Mouse (Mus musculus): ENCODE data around the gene Wipi1. TPM values are rescaled to one million over a fixed set of nuclear protein-coding genes. Genes with fewer than 3 reads are reported as not detected.

Gene Wipi1
- polyA plus RNA-seq, 1 experiment = 71.9 TPM

DNA sequence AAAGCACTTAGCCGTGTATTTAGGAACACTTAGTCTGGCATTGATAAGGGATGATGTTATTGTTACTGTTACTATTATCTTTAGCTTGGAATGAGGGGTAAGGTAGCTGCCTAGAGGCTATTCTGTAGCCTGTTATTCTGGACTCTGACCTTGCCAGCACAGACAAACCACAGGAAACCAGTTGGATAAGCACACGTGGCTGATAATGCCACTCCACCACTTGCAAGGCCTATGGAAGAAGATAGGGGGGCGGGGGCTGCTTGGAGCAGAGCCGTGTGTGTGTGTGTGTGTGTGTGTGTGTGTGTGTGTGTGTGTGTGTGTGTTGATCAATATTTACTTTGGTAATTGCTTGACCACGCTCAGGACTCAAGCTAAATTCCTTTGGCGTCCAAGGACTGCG lies 66.5 kb downstream of the Wipi1 start:
- Histone ChIP-seq H3K4me3 (no peak overlapping the region), H3K36me3 (ENCODE audit: control insufficient read depth, insufficient read depth) (no peaks in the 10 kb centered on the region), H3K27me3 (ENCODE audit: control insufficient read depth, insufficient read depth, insufficient read length) (no peaks in the 10 kb centered on the region), H3K4me2 (ENCODE audit: low read depth) (no peak overlapping the region), H3K79me2 (ENCODE audit: control insufficient read depth, insufficient read depth) (no peaks in the 10 kb centered on the region), H3ac (ENCODE audit: control insufficient read depth, insufficient read length) (no peak overlapping the region)
- TF ChIP-seq REST (IDR thresholded peaks at IDR 0.05; ENCODE audit: insufficient read depth, insufficient read length) (no peak), MYOG (IDR thresholded peaks at IDR 0.05; ENCODE audit: control insufficient read depth in 1 of 3, insufficient read depth in 1 of 3, insufficient read length in 2 of 3, low read depth in 2 of 3) (no peak), TCF3 (IDR thresholded peaks at IDR 0.05; ENCODE audit: insufficient read length, low read depth) (no peak), USF1 (IDR thresholded peaks at IDR 0.05; ENCODE audit: low read depth) (no peak), CEBPB (IDR thresholded peaks at IDR 0.05; ENCODE audit: insufficient read depth, poor library complexity, severe bottlenecking) (no peak), E2F4 (IDR thresholded peaks at IDR 0.05; ENCODE audit: insufficient read depth) (no peak), SRF (IDR thresholded peaks at IDR 0.05; ENCODE audit: control insufficient read depth, insufficient read length, low read depth) (no peak), POLR2A (IDR thresholded peaks at IDR 0.05; ENCODE audit: insufficient read length, low read depth) (no peak), TCF12 (IDR thresholded peaks at IDR 0.05; ENCODE audit: insufficient read depth, poor library complexity, severe bottlenecking) (no peak), POLR2AphosphoS2 (IDR thresholded peaks at IDR 0.05; ENCODE audit: insufficient read length, low read depth) (no peak), MAX (IDR thresholded peaks at IDR 0.05; ENCODE audit: low read depth) (no peak)

GRCm38 (mm10) chr11:109544432-109544831 lies 67.3 kb downstream of the Wipi1 start:
- Histone ChIP-seq H3ac (ENCODE audit: control insufficient read depth, insufficient read length) (no peak overlapping the region), H3K4me2 (ENCODE audit: low read depth) (no peak overlapping the region), H3K4me3 (no peak overlapping the region), H3K27me3 (ENCODE audit: control insufficient read depth, insufficient read depth, insufficient read length) (no peaks in the 10 kb centered on the region), H3K36me3 (ENCODE audit: control insufficient read depth, insufficient read depth) (no peaks in the 10 kb centered on the region), H3K79me2 (ENCODE audit: control insufficient read depth, insufficient read depth) (no peaks in the 10 kb centered on the region)
- TF ChIP-seq TCF12 (IDR thresholded peaks at IDR 0.05; ENCODE audit: insufficient read depth, poor library complexity, severe bottlenecking) (no peak), SRF (IDR thresholded peaks at IDR 0.05; ENCODE audit: control insufficient read depth, insufficient read length, low read depth) (no peak), CEBPB (IDR thresholded peaks at IDR 0.05; ENCODE audit: insufficient read depth, poor library complexity, severe bottlenecking) (no peak), E2F4 (IDR thresholded peaks at IDR 0.05; ENCODE audit: insufficient read depth) (no peak), POLR2AphosphoS2 (IDR thresholded peaks at IDR 0.05; ENCODE audit: insufficient read length, low read depth) (no peak), TCF3 (IDR thresholded peaks at IDR 0.05; ENCODE audit: insufficient read length, low read depth) (no peak), MAX (IDR thresholded peaks at IDR 0.05; ENCODE audit: low read depth) (no peak), USF1 (IDR thresholded peaks at IDR 0.05; ENCODE audit: low read depth) (no peak), REST (IDR thresholded peaks at IDR 0.05; ENCODE audit: insufficient read depth, insufficient read length) (no peak), MYOD1 (IDR thresholded peaks at IDR 0.05; ENCODE audit: control insufficient read depth in 1 of 3, insufficient read length in 2 of 3, low read depth in 2 of 3) (no peak), POLR2A (IDR thresholded peaks at IDR 0.05; ENCODE audit: insufficient read length, low read depth) (no peak), MYOG (IDR thresholded peaks at IDR 0.05; ENCODE audit: control insufficient read depth in 1 of 3, insufficient read depth in 1 of 3, insufficient read length in 2 of 3, low read depth in 2 of 3) (no peak)

GRCm38 (mm10) chr11:109543466-109543865 lies 68.3 kb downstream of the Wipi1 start:
- Histone ChIP-seq H3K4me3 (no peak overlapping the region), H3K79me2 (ENCODE audit: control insufficient read depth, insufficient read depth) (no peaks in the 10 kb centered on the region), H3K4me2 (ENCODE audit: low read depth) (no peak overlapping the region), H3ac (ENCODE audit: control insufficient read depth, insufficient read length) (no peak overlapping the region), H3K27me3 (ENCODE audit: control insufficient read depth, insufficient read depth, insufficient read length) (no peaks in the 10 kb centered on the region), H3K36me3 (ENCODE audit: control insufficient read depth, insufficient read depth) (no peaks in the 10 kb centered on the region)
- TF ChIP-seq TCF3 (IDR thresholded peaks at IDR 0.05; ENCODE audit: insufficient read length, low read depth) = no peak
- TF ChIP-seq TCF12 (IDR thresholded peaks at IDR 0.05; ENCODE audit: insufficient read depth, poor library complexity, severe bottlenecking) = no peak
- TF ChIP-seq CEBPB (IDR thresholded peaks at IDR 0.05; ENCODE audit: insufficient read depth, poor library complexity, severe bottlenecking) = no peak
- TF ChIP-seq REST (IDR thresholded peaks at IDR 0.05; ENCODE audit: insufficient read depth, insufficient read length) = no peak
- no peak for TF ChIP-seq MYOD1 (IDR thresholded peaks at IDR 0.05; ENCODE audit: control insufficient read depth in 1 of 3, insufficient read length in 2 of 3, low read depth in 2 of 3)
- TF ChIP-seq POLR2A (IDR thresholded peaks at IDR 0.05; ENCODE audit: insufficient read length, low read depth) = no peak
- TF ChIP-seq MYOG (IDR thresholded peaks at IDR 0.05; ENCODE audit: control insufficient read depth in 1 of 3, insufficient read depth in 1 of 3, insufficient read length in 2 of 3, low read depth in 2 of 3) = no peak
- TF ChIP-seq SRF (IDR thresholded peaks at IDR 0.05; ENCODE audit: control insufficient read depth, insufficient read length, low read depth) = no peak
- no peak for TF ChIP-seq E2F4 (IDR thresholded peaks at IDR 0.05; ENCODE audit: insufficient read depth)
- no peak for TF ChIP-seq USF1 (IDR thresholded peaks at IDR 0.05; ENCODE audit: low read depth)
- no peak for TF ChIP-seq POLR2AphosphoS2 (IDR thresholded peaks at IDR 0.05; ENCODE audit: insufficient read length, low read depth)
- no peak for TF ChIP-seq MAX (IDR thresholded peaks at IDR 0.05; ENCODE audit: low read depth)

DNA sequence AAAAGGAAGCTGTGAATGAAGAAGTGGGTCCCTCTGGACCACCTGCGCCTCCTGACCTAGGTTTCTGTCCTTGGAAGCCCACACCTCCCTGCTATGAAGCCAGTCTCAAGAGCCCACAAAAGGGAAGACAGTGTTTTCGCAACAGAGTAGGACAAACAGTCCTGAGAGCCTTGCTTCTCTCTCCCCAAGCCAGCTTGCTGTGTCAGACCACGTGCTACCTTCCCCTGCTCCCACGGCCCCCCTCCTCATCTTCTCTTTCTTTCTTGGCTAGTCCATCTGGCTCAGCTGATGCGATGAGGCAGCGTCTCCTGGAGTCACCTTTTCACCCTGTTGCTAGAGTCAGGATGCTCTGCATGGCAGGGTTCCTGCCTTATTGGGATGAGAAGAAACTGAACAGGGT lies 72.5 kb downstream of the Wipi1 start:
- Histone ChIP-seq H3K36me3 (ENCODE audit: control insufficient read depth, insufficient read depth) (no peaks in the 10 kb centered on the region), H3K79me2 (ENCODE audit: control insufficient read depth, insufficient read depth) (no peaks in the 10 kb centered on the region), H3K4me2 (ENCODE audit: low read depth) (no peak overlapping the region), H3ac (ENCODE audit: control insufficient read depth, insufficient read length) (no peak overlapping the region), H3K4me3 (no peak overlapping the region), H3K27me3 (ENCODE audit: control insufficient read depth, insufficient read depth, insufficient read length) (no peaks in the 10 kb centered on the region)
- TF ChIP-seq MAX (IDR thresholded peaks at IDR 0.05; ENCODE audit: low read depth) = no peak
- TF ChIP-seq E2F4 (IDR thresholded peaks at IDR 0.05; ENCODE audit: insufficient read depth) = no peak
- no peak for TF ChIP-seq TCF12 (IDR thresholded peaks at IDR 0.05; ENCODE audit: insufficient read depth, poor library complexity, severe bottlenecking)
- no peak for TF ChIP-seq POLR2A (IDR thresholded peaks at IDR 0.05; ENCODE audit: insufficient read length, low read depth)
- TF ChIP-seq TCF3 (IDR thresholded peaks at IDR 0.05; ENCODE audit: insufficient read length, low read depth) = no peak
- no peak for TF ChIP-seq USF1 (IDR thresholded peaks at IDR 0.05; ENCODE audit: low read depth)

GRCm38 (mm10) chr11:109536939-109537338 lies 74.8 kb downstream of the Wipi1 start:
- no peak overlapping the region for H3K4me2 ChIP-seq (ENCODE audit: low read depth)
- H3K36me3 ChIP-seq (ENCODE audit: control insufficient read depth, insufficient read depth) = no peaks in the 10 kb centered on the region
- H3K27me3 ChIP-seq (ENCODE audit: control insufficient read depth, insufficient read depth, insufficient read length) = no peaks in the 10 kb centered on the region
- no peak for TF ChIP-seq E2F4 (IDR thresholded peaks at IDR 0.05; ENCODE audit: insufficient read depth)
- no peak for TF ChIP-seq USF1 (IDR thresholded peaks at IDR 0.05; ENCODE audit: low read depth)
- no peak for TF ChIP-seq TCF3 (IDR thresholded peaks at IDR 0.05; ENCODE audit: insufficient read length, low read depth)
- no peak for TF ChIP-seq CEBPB (IDR thresholded peaks at IDR 0.05; ENCODE audit: insufficient read depth, poor library complexity, severe bottlenecking)
- TF ChIP-seq TCF12 (IDR thresholded peaks at IDR 0.05; ENCODE audit: insufficient read depth, poor library complexity, severe bottlenecking) = no peak
- TF ChIP-seq MYOG (IDR thresholded peaks at IDR 0.05; ENCODE audit: control insufficient read depth in 1 of 3, insufficient read depth in 1 of 3, insufficient read length in 2 of 3, low read depth in 2 of 3) = no peak
- TF ChIP-seq MYOD1 (IDR thresholded peaks at IDR 0.05; ENCODE audit: control insufficient read depth in 1 of 3, insufficient read length in 2 of 3, low read depth in 2 of 3) = no peak
- TF ChIP-seq SRF (IDR thresholded peaks at IDR 0.05; ENCODE audit: control insufficient read depth, insufficient read length, low read depth) = no peak
- no peak for TF ChIP-seq POLR2AphosphoS2 (IDR thresholded peaks at IDR 0.05; ENCODE audit: insufficient read length, low read depth)
- no peak for TF ChIP-seq POLR2A (IDR thresholded peaks at IDR 0.05; ENCODE audit: insufficient read length, low read depth)
- TF ChIP-seq REST (IDR thresholded peaks at IDR 0.05; ENCODE audit: insufficient read depth, insufficient read length) = no peak
- TF ChIP-seq MAX (IDR thresholded peaks at IDR 0.05; ENCODE audit: low read depth) = no peak
- H3ac ChIP-seq (ENCODE audit: control insufficient read depth, insufficient read length) = no peak overlapping the region
- no peak overlapping the region for H3K4me3 ChIP-seq
- H3K79me2 ChIP-seq (ENCODE audit: control insufficient read depth, insufficient read depth) = no peaks in the 10 kb centered on the region
